Mouse (Mus musculus): ENCODE measurements around the gene Skint2.

Gene Skint2

DNA sequence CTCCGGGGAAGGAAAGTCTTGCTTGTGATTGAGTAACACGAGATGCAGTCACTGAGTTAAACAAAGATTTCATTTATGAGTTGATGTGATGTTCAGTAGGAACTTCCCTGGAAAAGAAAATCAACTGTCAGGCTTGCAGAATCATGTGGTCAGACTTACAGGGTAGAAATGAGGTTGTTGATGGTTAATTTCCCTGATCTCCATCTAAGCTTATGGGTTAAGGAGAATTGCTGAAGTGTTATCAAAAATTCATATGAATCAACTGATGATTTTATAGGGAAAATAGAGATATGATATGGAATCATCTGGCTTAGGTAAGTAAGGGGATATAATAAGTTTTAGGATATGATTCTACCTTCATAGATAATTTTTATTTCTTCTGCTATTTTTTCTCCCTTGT is at the start of gene Skint2:
TSS of gene Skint2 (plus strand) at position 301 of the 400 bp plus-strand sequence.
- no peaks in the 10 kb centered on the region for H3K27me3 ChIP-seq (ENCODE audit: control insufficient read depth, insufficient read depth, low read length, poor library complexity, severe bottlenecking)
- no peak for DNase-seq (ENCODE audit: low read depth, low spot score)
- H3K36me3 ChIP-seq (ENCODE audit: control insufficient read depth, insufficient read depth, low read length, poor library complexity, severe bottlenecking), result no peaks in the 10 kb centered on the region

Measured in splenic B cell, adult 2 months (primary cell).